Mouse (Mus musculus) CH12.LX (cell line): ENCODE results near the gene Ablim1. TPM values are rescaled to one million over a fixed set of nuclear protein-coding genes. Genes with fewer than 3 reads are reported as not detected.

ENCODE experiments used
- DNase-seq: peaks from one replicate; pipeline ENCODE4 v3.0.0-alpha.2; 2013; ENCODE audit errors: extremely low read depth
- H3K27ac ChIP-seq: 2 replicates; pipeline ENCODE4 v1.5.1; 2012; ENCODE audit warnings: low read depth, mild to moderate bottlenecking, control low read depth, moderate library complexity; ENCODE audit not compliant: insufficient read depth
- H3K27me3 ChIP-seq: replicated peaks from 2 replicates; pipeline ENCODE3; 2012; ENCODE audit warnings: inconsistent platforms
- H3K36me3 ChIP-seq, 2 experiments: replicated peaks in 1 of 2; 2 replicates each; pipeline versions ENCODE3 to v1.6.1; 2012; ENCODE audit warnings: inconsistent platforms in 1 of 2, low read length in 1 of 2, mild to moderate bottlenecking in 1 of 2, mixed read lengths in 1 of 2, moderate library complexity in 1 of 2; ENCODE audit not compliant: control insufficient read depth in 1 of 2, insufficient read depth in 1 of 2
- H3K4me1 ChIP-seq, 2 experiments: 2 replicates each; pipeline ENCODE4 v1.6.1; 2012; ENCODE audit warnings: inconsistent platforms in 1 of 2, moderate library complexity in 1 of 2; ENCODE audit not compliant: insufficient read depth in 2 of 2, control insufficient read depth in 1 of 2
- H3K4me2 ChIP-seq: 2 replicates; pipeline ENCODE4 v1.6.1; 2012; ENCODE audit warnings: low read depth, mild to moderate bottlenecking, control low read depth; ENCODE audit not compliant: poor library complexity, insufficient read depth, severe bottlenecking
- H3K4me3 ChIP-seq, 3 experiments: fragments of 150-350 bp in 1 of 3; sonication (generic) in 1 of 3; replicated peaks in 1 of 3; 2 replicates each; pipeline versions ENCODE3 to v1.5.1; 2011 to 2012; ENCODE audit warnings: low read depth in 2 of 3, low read length in 2 of 3, mild to moderate bottlenecking in 2 of 3, moderate library complexity in 2 of 3, control low read depth in 1 of 3, improper control_type of control experiment in 1 of 3, inconsistent platforms in 1 of 3, mixed read lengths in 1 of 3; ENCODE audit not compliant: poor library complexity in 1 of 3
- H3K79me2 ChIP-seq: replicated peaks from 2 replicates; pipeline ENCODE4 v1.6.1; 2012; ENCODE audit warnings: mild to moderate bottlenecking, moderate library complexity; ENCODE audit not compliant: control insufficient read depth, poor library complexity, insufficient read depth, severe bottlenecking; ENCODE audit errors: extremely low read depth
- H3K9ac ChIP-seq: 2 replicates; pipeline ENCODE4 v1.6.1; 2012; ENCODE audit warnings: low read depth, mild to moderate bottlenecking, control low read depth, moderate library complexity; ENCODE audit not compliant: insufficient read depth
- H3K9me3 ChIP-seq: replicated peaks from 2 replicates; pipeline ENCODE3; 2012; ENCODE audit warnings: low read length, inconsistent platforms, mixed read lengths
- BHLHE40 ChIP-seq: IDR thresholded peaks from 2 replicates; pipeline ENCODE4 v1.6.1; 2011; ENCODE audit warnings: mild to moderate bottlenecking, low read depth, low read length, improper control_type of control experiment
- CHD1 ChIP-seq: IDR thresholded peaks from 2 replicates; pipeline ENCODE4 v1.6.1; 2012; ENCODE audit warnings: low read depth, low read length, improper control_type of control experiment, inconsistent platforms
- CTCF ChIP-seq, 2 experiments: IDR thresholded peaks in 1 of 2; conservative IDR thresholded peaks in 1 of 2; 2 replicates each; pipeline ENCODE4 v1.5.1; 2011 to 2012; ENCODE audit warnings: low read depth in 2 of 2, low read length in 2 of 2, improper control_type of control experiment in 1 of 2, inconsistent platforms in 1 of 2, mild to moderate bottlenecking in 1 of 2, moderate library complexity in 1 of 2
- EP300 ChIP-seq: IDR thresholded peaks from 2 replicates; pipeline ENCODE4 v1.6.1; 2011; ENCODE audit warnings: low read length, improper control_type of control experiment
- ETS1 ChIP-seq: conservative IDR thresholded peaks from 2 replicates; pipeline ENCODE4 v1.6.1; 2012; ENCODE audit warnings: low read depth, mild to moderate bottlenecking, inconsistent platforms, low read length, improper control_type of control experiment, moderate library complexity
- HCFC1 ChIP-seq: IDR thresholded peaks from 2 replicates; pipeline ENCODE4 v1.6.1; 2012; ENCODE audit warnings: low read depth, mild to moderate bottlenecking, inconsistent platforms, low read length, improper control_type of control experiment
- IRF4 ChIP-seq: IDR thresholded peaks from 2 replicates; pipeline ENCODE4 v1.6.1; 2014; ENCODE audit warnings: low read depth, mild to moderate bottlenecking, inconsistent platforms, low read length, improper control_type of control experiment
- JUND ChIP-seq: conservative IDR thresholded peaks from 2 replicates; pipeline ENCODE4 v1.6.1; 2011; ENCODE audit warnings: low read depth, low read length, improper control_type of control experiment
- KAT2A ChIP-seq: IDR thresholded peaks from 2 replicates; pipeline ENCODE4 v1.6.1; 2012; ENCODE audit warnings: low read length, improper control_type of control experiment, inconsistent platforms; ENCODE audit not compliant: insufficient replicate concordance
- MAFK ChIP-seq: IDR thresholded peaks from 2 replicates; pipeline ENCODE4 v1.6.1; 2011; ENCODE audit warnings: low read length, improper control_type of control experiment; ENCODE audit not compliant: insufficient replicate concordance
- MAX ChIP-seq: IDR thresholded peaks from 2 replicates; pipeline ENCODE4 v1.6.1; 2011; ENCODE audit warnings: low read length, improper control_type of control experiment
- MAZ ChIP-seq: IDR thresholded peaks from 2 replicates; pipeline ENCODE4 v1.6.1; 2012; ENCODE audit warnings: low read depth, mild to moderate bottlenecking, inconsistent platforms, low read length, improper control_type of control experiment, moderate library complexity
- MEF2A ChIP-seq: IDR thresholded peaks from 2 replicates; pipeline ENCODE4 v1.6.1; 2014; ENCODE audit warnings: low read depth, mild to moderate bottlenecking, inconsistent platforms, low read length, improper control_type of control experiment, borderline replicate concordance
- MXI1 ChIP-seq: IDR thresholded peaks from 2 replicates; pipeline ENCODE4 v1.6.1; 2011; ENCODE audit warnings: mild to moderate bottlenecking, low read depth, low read length, improper control_type of control experiment
- MYC ChIP-seq: IDR thresholded peaks from 2 replicates; pipeline ENCODE4 v1.6.1; 2011; ENCODE audit warnings: low read depth, mild to moderate bottlenecking, improper control_type of control experiment, low read length
- NRF1 ChIP-seq: IDR thresholded peaks from 2 replicates; pipeline ENCODE4 v1.6.1; 2014; ENCODE audit warnings: low read depth, mild to moderate bottlenecking, inconsistent platforms, low read length, improper control_type of control experiment, moderate library complexity
- PAX5 ChIP-seq: IDR thresholded peaks from 2 replicates; pipeline ENCODE4 v1.6.1; 2012; ENCODE audit warnings: low read length, inconsistent platforms, mixed read lengths
- POLR2AphosphoS2 ChIP-seq: IDR thresholded peaks from 2 replicates; pipeline ENCODE4 v1.6.1; 2011; ENCODE audit warnings: low read depth, low read length, improper control_type of control experiment
- RAD21 ChIP-seq: IDR thresholded peaks from 2 replicates; pipeline ENCODE4 v1.6.1; 2011; ENCODE audit warnings: low read depth, mild to moderate bottlenecking, low read length, improper control_type of control experiment, moderate library complexity
- SIN3A ChIP-seq: IDR thresholded peaks from 2 replicates; pipeline ENCODE4 v1.6.1; 2012; ENCODE audit warnings: low read length, improper control_type of control experiment, inconsistent platforms
- TBP ChIP-seq: conservative IDR thresholded peaks from 2 replicates; pipeline ENCODE4 v1.6.1; 2011; ENCODE audit warnings: low read depth, low read length, improper control_type of control experiment
- TCF12 ChIP-seq: IDR thresholded peaks from 2 replicates; pipeline ENCODE4 v1.6.1; 2014; ENCODE audit warnings: low read depth, mild to moderate bottlenecking, inconsistent platforms, low read length, improper control_type of control experiment
- UBTF ChIP-seq: IDR thresholded peaks from 2 replicates; pipeline ENCODE4 v1.6.1; 2012; ENCODE audit warnings: low read depth, mild to moderate bottlenecking, inconsistent platforms, low read length, improper control_type of control experiment, moderate library complexity
- USF1 ChIP-seq: IDR thresholded peaks from 2 replicates; pipeline ENCODE4 v1.6.1; 2014; ENCODE audit warnings: low read depth, mild to moderate bottlenecking, inconsistent platforms, low read length, improper control_type of control experiment
- USF2 ChIP-seq: conservative IDR thresholded peaks from 2 replicates; pipeline ENCODE4 v1.6.1; 2011; ENCODE audit warnings: low read depth, low read length, improper control_type of control experiment
- ZC3H11A ChIP-seq: IDR thresholded peaks from 2 replicates; pipeline ENCODE4 v1.6.1; 2012; ENCODE audit warnings: low read depth, mild to moderate bottlenecking, inconsistent platforms, low read length, improper control_type of control experiment
- ZKSCAN1 ChIP-seq: IDR thresholded peaks from 2 replicates; pipeline ENCODE4 v1.6.1; 2012; ENCODE audit warnings: low read depth, inconsistent platforms, low read length, improper control_type of control experiment, borderline replicate concordance
- ZNF384 ChIP-seq: IDR thresholded peaks from 2 replicates; pipeline ENCODE4 v1.6.1; 2012; ENCODE audit warnings: low read depth, low read length, improper control_type of control experiment, inconsistent platforms
- dilution Hi-C: fragments of 300-500 bp; cut with MboI; formaldehyde crosslinking; loops from 2 replicates; pipeline ENCODE4 v1.14.3; 2020; ENCODE audit warnings: low sequenced_read_pairs; ENCODE audit not compliant: extremely low pct_unique_long_range_greater_than_20kb, extremely low pct_ligation_motif_present
- in situ Hi-C: fragments of 300-500 bp; cut with MboI; formaldehyde crosslinking; loops from 3 replicates; pipeline ENCODE4 v1.14.3; 2019; ENCODE audit warnings: low sequenced_read_pairs, low pct_ligation_motif_present, low pct_unique_long_range_greater_than_20kb, mixed read lengths
- polyA plus RNA-seq: library from polyadenylated mRNA; unstranded; fragments of >175 nt; gene quantifications from 2 replicates; pipeline ENCODE4 v1.2.1, GENCODE M21; 2012; ENCODE audit warnings: low read depth; ENCODE audit not compliant: insufficient read length
- total RNA-seq, 2 experiments: library from RNA; depleted of rRNA; stranded (reverse); fragments of 300-350 nt in 1 of 2; fragments of >200 nt in 1 of 2; gene quantifications; 2 replicates each; pipeline ENCODE4 v1.2.3; 2012 to 2014

The Ablim1 gene
- total and polyA plus RNA-seq, 3 experiments, result 0.85 to 2.4 (median 2.0) TPM

GRCm38 (mm10) chr19:57028327-57029179 lies 286.2 kb downstream of the Ablim1 start:
- TF ChIP-seq TBP, result no peak
- TF ChIP-seq PAX5, result no peak
- no peak for TF ChIP-seq CTCF (conservative IDR thresholded peaks at IDR 0.05 in 1 of 2, IDR thresholded peaks at IDR 0.05 in 1 of 2; ENCODE audit: low read depth in 2 of 2, low read length in 2 of 2)
- no peak for TF ChIP-seq MXI1
- TF ChIP-seq MAFK, result no peak
- no peak for TF ChIP-seq SIN3A
- TF ChIP-seq POLR2AphosphoS2, result no peak
- no peak for TF ChIP-seq MEF2A
- no peak for TF ChIP-seq ETS1
- TF ChIP-seq EP300, result no peak
- TF ChIP-seq BHLHE40, result no peak
- no peak for TF ChIP-seq IRF4
- TF ChIP-seq USF1, result no peak
- TF ChIP-seq MYC, result no peak
- no peak for TF ChIP-seq KAT2A
- TF ChIP-seq RAD21, result no peak
- no peak for TF ChIP-seq CHD1
- Histone ChIP-seq H3K79me2 (no peaks in the 10 kb centered on the region), H3K4me1 (peaks cover 13 to 23% of the 10 kb centered on the region in 2 experiments), H3K36me3 (no peaks in the 10 kb centered on the region), H3K4me2 (no peak overlapping the region), H3K27ac (no peak overlapping the region), H3K27me3 (no peaks in the 10 kb centered on the region), H3K4me3 (no peak overlapping the region), H3K9me3 (peaks cover 7% of the 10 kb centered on the region), H3K9ac (no peak overlapping the region)
- dilution Hi-C loops, result no loop called here
- DNase-seq, result no peak
- in situ Hi-C loops, result loop anchor here (5.0 kb wide), 1 partner anchor 106 kb away; no protein-coding TSS in a partner anchor

GRCm38 (mm10) chr19:57026501-57026900 lies 288.2 kb downstream of the Ablim1 start:
- TF ChIP-seq ZNF384 (no peak), BHLHE40 (no peak), ZC3H11A (no peak), TBP (no peak), ZKSCAN1 (no peak), MEF2A (no peak), MAZ (no peak), ETS1 (no peak), EP300 (no peak), UBTF (no peak), TCF12 (no peak), HCFC1 (no peak), USF2 (no peak), MAX (no peak), MAFK (no peak), MXI1 (no peak), NRF1 (no peak), USF1 (no peak), JUND (no peak)
- Histone ChIP-seq H3K36me3 (no peaks in the 10 kb centered on the region), H3K4me3 (no peak overlapping the region), H3K9me3 (peaks cover 7% of the 10 kb centered on the region), H3K9ac (no peak overlapping the region), H3K27ac (no peak overlapping the region), H3K27me3 (no peaks in the 10 kb centered on the region), H3K79me2 (no peaks in the 10 kb centered on the region), H3K4me2 (no peak overlapping the region), H3K4me1 (peaks cover 13 to 19% of the 10 kb centered on the region in 2 experiments)
- DNase-seq, result no peak
- dilution Hi-C loops, result no loop called here
- in situ Hi-C loops, result loop anchor here (5.0 kb wide), 1 partner anchor 104 kb away; no protein-coding TSS in a partner anchor
